Mouse (Mus musculus) limb, embryonic 15.5 days (tissue): ENCODE results near the gene Atp11a. TPM values are rescaled to one million over a fixed set of nuclear protein-coding genes. Genes with fewer than 3 reads are reported as not detected.

ENCODE experiments used
- ATAC-seq: fragments of 200-750 bp; cut with Nextera tagmentation; 2 replicates; pipeline ENCODE4 v1.8.0; 2017; ENCODE audit warnings: low read depth, moderate TSS enrichment; ENCODE audit not compliant: insufficient number of reproducible peaks, low FRiP score, low TSS enrichment
- H3K27ac ChIP-seq: fragments of 300-500 bp; sonication (generic); 2 replicates; pipeline ENCODE4 v1.5.1; 2015; ENCODE audit warnings: moderate library complexity, mild to moderate bottlenecking, inconsistent platforms
- H3K27me3 ChIP-seq: fragments of 300-500 bp; sonication (generic); 2 replicates; pipeline ENCODE4 v1.6.1; 2015; ENCODE audit warnings: inconsistent platforms
- H3K36me3 ChIP-seq: fragments of 300-500 bp; sonication (generic); 2 replicates; pipeline ENCODE4 v1.6.1; 2015; ENCODE audit warnings: inconsistent platforms
- H3K4me1 ChIP-seq: fragments of 300-500 bp; sonication (generic); 2 replicates; pipeline ENCODE4 v1.6.1; 2015; ENCODE audit warnings: inconsistent platforms
- H3K4me2 ChIP-seq: fragments of 300-500 bp; sonication (generic); 2 replicates; pipeline ENCODE4 v1.6.1; 2015; ENCODE audit warnings: mild to moderate bottlenecking, inconsistent platforms
- H3K4me3 ChIP-seq: fragments of 300-500 bp; sonication (generic); 2 replicates; pipeline ENCODE4 v1.5.1; 2015; ENCODE audit warnings: mild to moderate bottlenecking, inconsistent platforms
- H3K9ac ChIP-seq: fragments of 300-500 bp; sonication (generic); 2 replicates; pipeline ENCODE4 v1.6.1; 2015; ENCODE audit warnings: inconsistent platforms
- H3K9me3 ChIP-seq: fragments of 300-500 bp; sonication (generic); 2 replicates; pipeline ENCODE4 v1.6.1; 2016; ENCODE audit warnings: inconsistent platforms
- WGBS: fragments of 180-500 bp; shearing (Covaris S2); methylation state at CpG from one replicate; pipeline ENCODE4 v1.1.7; 2015; 5-methylcytosine and 5-hydroxymethylcytosine counted together
- polyA plus RNA-seq: library from polyadenylated mRNA; unstranded; fragments of >200 nt; fragmentation: Nextera tagmentation; extraction: Ambion mirVana; gene quantifications from 2 replicates; pipeline ENCODE4 v1.2.1, GENCODE M21; 2015

The Atp11a gene
- polyA plus RNA-seq, 1 experiment from 2014 or later, result 19.2 TPM

DNA sequence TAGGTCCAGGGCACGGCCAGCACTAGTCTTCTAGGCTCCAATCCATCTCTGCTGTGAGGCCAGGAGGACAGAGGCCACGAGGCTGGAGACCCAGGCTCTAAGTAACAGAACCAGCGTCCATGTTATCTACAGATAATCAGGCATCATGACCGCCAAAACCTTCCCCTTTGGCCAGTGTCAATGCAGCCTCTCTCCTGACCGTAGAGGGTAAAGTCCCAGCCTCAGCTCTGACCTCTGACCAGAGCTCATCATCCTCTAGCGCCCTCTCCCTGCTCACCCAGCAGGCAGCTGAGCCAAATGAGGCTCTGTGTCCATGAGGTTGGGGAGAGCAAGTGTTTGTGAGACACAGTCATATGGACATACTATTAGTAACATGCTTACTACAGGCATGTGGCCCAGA, 42.3 kb downstream of the Atp11a start:
- no peaks in the 10 kb centered on the region for H3K9me3 ChIP-seq
- peaks cover 31% of the 10 kb centered on the region for H3K4me1 ChIP-seq
- no peak overlapping the region for H3K4me3 ChIP-seq
- no peaks in the 10 kb centered on the region for H3K27me3 ChIP-seq
- ATAC-seq, result no peak
- WGBS, result 82% methylated on average over 6 of the region's 6 CpGs
- no peak overlapping the region for H3K9ac ChIP-seq
- H3K36me3 ChIP-seq, result no peaks in the 10 kb centered on the region
- no peak overlapping the region for H3K27ac ChIP-seq
- no peak overlapping the region for H3K4me2 ChIP-seq

DNA sequence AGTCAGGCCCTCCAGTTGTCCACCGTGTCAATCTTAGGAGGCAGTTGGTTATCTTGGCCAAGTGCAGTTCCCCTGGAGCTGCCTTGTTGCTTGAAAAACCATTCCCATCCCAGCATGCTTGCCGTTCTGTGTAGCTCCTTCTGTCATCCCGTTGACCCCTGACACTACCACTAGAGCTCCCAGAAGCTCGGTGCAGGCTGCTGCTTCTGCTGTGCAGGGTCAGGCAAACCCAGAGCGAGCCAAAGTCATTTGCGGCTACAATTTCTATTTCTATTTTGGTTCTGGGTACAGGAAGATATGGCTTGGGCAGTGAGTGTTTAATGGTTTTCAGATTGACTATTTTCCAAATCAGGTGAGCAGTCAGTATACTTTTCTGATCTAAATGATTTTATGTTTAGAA, 43.0 kb downstream of the Atp11a start:
- WGBS, result 63% methylated on average over 6 of the region's 6 CpGs
- Histone ChIP-seq H3K27me3 (no peaks in the 10 kb centered on the region), H3K4me1 (peaks cover 31% of the 10 kb centered on the region), H3K4me2 (no peak overlapping the region), H3K9ac (no peak overlapping the region), H3K36me3 (no peaks in the 10 kb centered on the region), H3K27ac (no peak overlapping the region), H3K4me3 (no peak overlapping the region), H3K9me3 (no peaks in the 10 kb centered on the region)
- ATAC-seq, result no peak

DNA sequence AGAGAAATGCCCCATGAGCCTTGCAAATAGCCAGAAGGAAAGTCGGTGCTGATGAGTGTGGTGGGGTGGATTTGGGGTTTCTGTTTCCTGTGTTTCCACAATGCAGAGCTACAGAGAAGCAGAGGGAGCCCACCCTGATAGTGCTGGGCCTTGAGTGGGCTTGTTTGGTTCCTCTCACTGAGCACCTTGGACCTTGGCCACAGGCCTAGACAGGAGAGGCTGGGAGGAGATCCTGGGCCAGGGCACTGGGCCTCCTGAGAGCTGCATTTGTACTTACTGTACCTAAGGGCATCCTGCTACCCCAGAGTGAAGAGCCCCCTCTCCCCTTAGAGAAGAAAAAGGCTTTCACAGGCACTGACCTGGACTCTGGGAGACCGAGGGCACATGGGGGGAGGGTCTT, 43.4 kb downstream of the Atp11a start:
- WGBS, result 50% methylated on average over 2 of the region's 2 CpGs
- ATAC-seq, result no peak

DNA sequence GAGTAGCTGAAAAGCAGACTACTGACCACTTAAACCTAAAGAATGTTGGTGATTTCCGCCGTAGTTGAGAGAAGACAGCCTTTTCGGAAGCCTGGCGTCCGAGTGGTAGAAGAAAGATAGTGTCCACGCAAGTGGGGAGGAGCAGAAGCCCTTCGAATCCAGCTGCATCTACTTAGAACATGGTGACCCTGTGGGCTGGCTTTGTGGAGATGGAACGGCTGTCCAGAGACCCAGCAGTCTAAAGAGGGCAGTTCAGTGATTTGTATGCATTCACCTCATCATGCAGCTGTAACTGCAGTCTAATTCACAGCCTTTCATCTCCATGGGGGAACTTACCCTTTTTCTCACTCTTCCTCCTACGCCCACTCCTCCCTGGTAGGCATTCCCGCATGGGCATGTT, 44.8 kb downstream of the Atp11a start:
- peaks cover 31% of the 10 kb centered on the region for H3K4me1 ChIP-seq
- H3K27me3 ChIP-seq, result no peaks in the 10 kb centered on the region
- no peak overlapping the region for H3K4me2 ChIP-seq
- H3K27ac ChIP-seq, result no peak overlapping the region
- 65% methylated on average over 10 of the region's 10 CpGs for WGBS
- ATAC-seq, result no peak
- no peaks in the 10 kb centered on the region for H3K9me3 ChIP-seq
- H3K36me3 ChIP-seq, result peaks cover 4% of the 10 kb centered on the region
- no peak overlapping the region for H3K9ac ChIP-seq
- no peak overlapping the region for H3K4me3 ChIP-seq

More for the DNA sequence above, 43.4 kb downstream of the Atp11a start:
- Histone ChIP-seq H3K9ac (no peak overlapping the region), H3K4me3 (no peak overlapping the region), H3K36me3 (no peaks in the 10 kb centered on the region), H3K27me3 (no peaks in the 10 kb centered on the region), H3K4me2 (no peak overlapping the region), H3K27ac (no peak overlapping the region), H3K4me1 (peaks cover 31% of the 10 kb centered on the region), H3K9me3 (no peaks in the 10 kb centered on the region)

DNA sequence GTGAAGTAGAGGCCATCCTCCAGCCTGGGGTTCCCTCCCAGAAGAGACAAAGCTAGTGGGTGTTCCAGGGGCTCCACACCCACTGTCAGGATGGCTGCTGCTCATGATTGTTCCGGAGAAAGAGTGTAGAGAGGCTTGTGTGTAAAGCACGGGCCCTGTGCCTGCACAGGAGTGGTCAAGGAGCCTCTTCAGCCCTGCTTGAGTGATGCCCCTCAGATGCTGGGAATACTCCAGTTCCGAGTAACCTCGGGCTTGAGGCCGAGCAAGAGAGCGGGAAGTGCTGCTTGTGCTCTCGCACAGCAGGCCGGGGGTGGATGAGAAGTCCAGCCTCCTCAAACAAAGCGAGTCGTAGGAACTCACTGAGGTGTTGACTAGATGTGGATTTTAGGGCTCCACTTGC, 46.3 kb downstream of the Atp11a start:
- Histone ChIP-seq H3K27me3 (no peaks in the 10 kb centered on the region), H3K4me2 (no peak overlapping the region), H3K9ac (no peak overlapping the region), H3K36me3 (peaks cover 8% of the 10 kb centered on the region), H3K27ac (no peak overlapping the region), H3K9me3 (no peaks in the 10 kb centered on the region), H3K4me1 (peaks cover 31% of the 10 kb centered on the region), H3K4me3 (no peak overlapping the region)
- WGBS, result 86% methylated on average over 10 of the region's 10 CpGs
- ATAC-seq, result no peak

DNA sequence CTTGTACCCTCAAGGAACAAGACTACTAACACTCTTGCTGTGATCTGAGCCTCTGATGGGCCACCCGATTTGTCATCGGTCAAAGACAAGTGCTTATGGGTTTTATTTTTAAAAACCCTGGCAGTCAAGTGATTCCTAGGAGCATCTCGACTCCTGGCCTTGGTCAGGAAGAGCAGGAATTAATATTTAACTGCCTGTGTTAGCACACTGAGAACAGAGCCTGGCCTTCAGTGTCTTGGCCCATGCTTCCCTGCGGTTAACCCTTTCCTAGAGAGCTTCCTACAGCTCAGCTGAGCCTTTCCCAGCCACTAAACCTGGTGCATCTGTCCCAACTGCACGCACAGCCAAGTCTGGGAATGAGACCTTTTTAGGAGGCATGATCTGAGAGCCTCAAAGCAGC, 48.1 kb downstream of the Atp11a start:
- Histone ChIP-seq H3K4me2 (no peak overlapping the region), H3K36me3 (peaks cover 21% of the 10 kb centered on the region), H3K4me1 (peaks cover 25% of the 10 kb centered on the region), H3K9me3 (no peaks in the 10 kb centered on the region), H3K27ac (no peak overlapping the region), H3K27me3 (no peaks in the 10 kb centered on the region), H3K4me3 (no peak overlapping the region), H3K9ac (no peak overlapping the region)
- no peak for ATAC-seq
- WGBS, result 74% methylated on average over 5 of the region's 5 CpGs

DNA sequence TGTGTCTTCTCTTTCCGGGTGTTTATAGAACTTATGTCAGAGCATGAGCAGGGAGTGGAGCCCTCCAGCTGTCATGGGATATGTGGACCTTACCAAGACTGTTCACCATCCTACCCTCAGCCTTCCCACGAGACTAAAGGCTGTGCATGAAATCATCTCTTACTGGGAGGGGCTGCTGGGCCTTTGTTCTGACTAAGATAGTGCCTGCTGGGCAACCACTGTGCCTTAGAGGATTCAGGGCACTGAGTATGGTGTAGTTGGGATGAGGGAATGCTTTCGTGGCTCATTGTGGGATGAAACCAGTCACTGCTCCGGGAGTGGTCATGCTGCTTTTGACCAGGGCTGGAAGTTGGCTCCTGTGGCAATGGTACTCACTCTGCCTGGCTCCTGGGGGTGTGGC, 48.8 kb downstream of the Atp11a start:
- Histone ChIP-seq H3K4me1 (peaks cover 18% of the 10 kb centered on the region), H3K9me3 (no peaks in the 10 kb centered on the region), H3K9ac (no peak overlapping the region), H3K4me2 (no peak overlapping the region), H3K36me3 (peaks cover 25% of the 10 kb centered on the region), H3K27ac (no peak overlapping the region), H3K4me3 (no peak overlapping the region), H3K27me3 (no peaks in the 10 kb centered on the region)
- ATAC-seq, result no peak
- WGBS, result 79% methylated on average over 4 of the region's 4 CpGs

DNA sequence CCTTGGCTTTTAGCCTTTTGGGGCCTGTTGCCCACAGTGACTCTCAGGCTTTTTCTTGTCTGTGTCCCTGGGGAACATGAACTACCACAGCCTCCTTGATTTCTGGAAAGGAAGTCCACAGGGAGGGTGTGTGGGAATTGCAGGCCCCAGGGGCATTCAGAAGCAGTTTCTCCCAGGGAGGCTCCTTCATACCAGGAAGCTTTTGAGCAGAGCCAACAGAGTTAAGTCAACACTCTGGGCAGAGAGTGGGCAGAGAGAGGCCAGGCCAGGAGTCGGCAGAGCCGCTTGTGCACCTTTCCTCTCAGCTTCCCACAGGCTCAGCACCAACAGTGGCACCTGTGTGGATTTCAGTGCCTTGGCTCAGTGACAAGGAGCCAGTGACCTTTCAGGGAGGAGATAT, 51.2 kb downstream of the Atp11a start:
- Histone ChIP-seq H3K27me3 (no peaks in the 10 kb centered on the region), H3K4me3 (no peak overlapping the region), H3K9ac (no peak overlapping the region), H3K27ac (no peak overlapping the region), H3K4me1 (no peaks in the 10 kb centered on the region), H3K36me3 (peaks cover 39% of the 10 kb centered on the region), H3K4me2 (no peak overlapping the region), H3K9me3 (no peaks in the 10 kb centered on the region)
- ATAC-seq, result no peak
- WGBS, result 85% methylated on average over 2 of the region's 2 CpGs

DNA sequence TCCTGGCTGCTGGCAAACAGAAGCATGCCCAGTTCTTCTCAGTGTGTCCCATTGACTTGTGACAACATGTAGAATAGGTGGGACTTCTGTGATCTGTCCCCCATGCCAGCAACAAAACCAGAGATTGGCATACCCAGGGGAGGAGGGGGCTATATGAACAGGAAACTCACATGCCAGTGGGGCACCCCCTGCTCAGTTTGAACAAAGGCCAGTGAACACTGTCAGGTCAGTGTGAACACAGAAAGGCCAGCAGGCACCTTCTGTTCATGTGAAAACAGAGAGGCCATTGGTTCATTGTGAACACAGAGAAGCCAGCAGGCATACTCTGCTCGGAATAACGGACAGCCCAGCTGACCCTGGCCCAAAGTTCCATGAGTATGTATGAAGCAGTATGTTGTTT, 52.7 kb downstream of the Atp11a start:
- ATAC-seq, result no peak

DNA sequence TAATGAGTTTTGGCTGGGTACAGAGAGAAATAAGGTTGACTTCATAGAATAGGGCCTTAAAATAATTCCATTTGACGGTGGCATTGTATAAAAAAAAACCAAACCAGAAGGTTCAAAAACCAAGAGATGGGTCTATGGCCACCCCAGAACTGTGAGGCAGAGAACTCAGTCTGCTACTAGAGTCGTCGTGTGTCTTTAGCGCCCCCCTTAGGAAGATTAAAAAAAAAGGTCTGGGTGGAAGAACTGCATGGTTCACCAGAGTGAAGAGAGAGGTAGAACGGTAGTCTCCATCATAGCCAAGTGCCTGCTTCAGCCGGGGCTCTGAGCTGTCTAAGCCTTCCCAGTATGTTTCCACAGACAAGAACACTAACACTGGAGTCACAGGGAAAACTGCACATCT, 54.4 kb downstream of the Atp11a start:
- ATAC-seq, result no peak
- no peak overlapping the region for H3K27ac ChIP-seq
- 48% methylated on average over 6 of the region's 6 CpGs for WGBS

More for the DNA sequence above, 52.7 kb downstream of the Atp11a start:
- no peak overlapping the region for H3K4me2 ChIP-seq
- H3K9ac ChIP-seq, result no peak overlapping the region
- 93% methylated on average over 2 of the region's 2 CpGs for WGBS
- H3K36me3 ChIP-seq, result peaks cover 40% of the 10 kb centered on the region
- H3K4me3 ChIP-seq, result no peak overlapping the region
- H3K4me1 ChIP-seq, result no peaks in the 10 kb centered on the region
- H3K27ac ChIP-seq, result no peak overlapping the region
- H3K27me3 ChIP-seq, result no peaks in the 10 kb centered on the region
- no peaks in the 10 kb centered on the region for H3K9me3 ChIP-seq

DNA sequence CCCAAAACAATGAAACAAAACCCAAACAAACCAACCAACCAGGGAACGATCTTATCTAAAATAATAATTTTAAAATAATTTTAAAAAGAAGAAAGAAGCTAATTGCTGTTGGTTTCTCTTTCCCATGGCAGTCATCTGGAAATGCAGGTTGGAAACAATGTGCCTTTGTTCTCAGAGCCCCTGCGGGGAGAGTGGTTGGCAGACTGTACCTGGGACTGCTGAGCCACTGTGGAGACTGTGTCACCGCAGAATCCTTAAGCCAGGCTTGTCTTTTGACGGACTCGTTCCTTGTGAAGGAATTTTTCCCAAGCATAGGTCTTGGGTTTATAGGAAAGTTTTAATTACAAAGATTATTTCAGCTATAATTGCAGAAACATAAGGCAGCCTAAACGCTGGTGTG, 59.6 kb downstream of the Atp11a start:
- H3K9ac ChIP-seq, result no peak overlapping the region
- no peaks in the 10 kb centered on the region for H3K4me1 ChIP-seq
- WGBS, result 67% methylated on average over 6 of the region's 6 CpGs
- no peak overlapping the region for H3K4me2 ChIP-seq
- H3K4me3 ChIP-seq, result no peak overlapping the region
- no peak overlapping the region for H3K27ac ChIP-seq
- no peaks in the 10 kb centered on the region for H3K9me3 ChIP-seq
- no peak for ATAC-seq
- no peaks in the 10 kb centered on the region for H3K27me3 ChIP-seq
- H3K36me3 ChIP-seq, result peaks cover 35% of the 10 kb centered on the region

More for the DNA sequence above, 54.4 kb downstream of the Atp11a start:
- no peaks in the 10 kb centered on the region for H3K27me3 ChIP-seq
- H3K4me3 ChIP-seq, result no peak overlapping the region
- no peak overlapping the region for H3K4me2 ChIP-seq
- no peaks in the 10 kb centered on the region for H3K4me1 ChIP-seq
- H3K9me3 ChIP-seq, result no peaks in the 10 kb centered on the region
- H3K9ac ChIP-seq, result no peak overlapping the region
- H3K36me3 ChIP-seq, result peaks cover 40% of the 10 kb centered on the region

DNA sequence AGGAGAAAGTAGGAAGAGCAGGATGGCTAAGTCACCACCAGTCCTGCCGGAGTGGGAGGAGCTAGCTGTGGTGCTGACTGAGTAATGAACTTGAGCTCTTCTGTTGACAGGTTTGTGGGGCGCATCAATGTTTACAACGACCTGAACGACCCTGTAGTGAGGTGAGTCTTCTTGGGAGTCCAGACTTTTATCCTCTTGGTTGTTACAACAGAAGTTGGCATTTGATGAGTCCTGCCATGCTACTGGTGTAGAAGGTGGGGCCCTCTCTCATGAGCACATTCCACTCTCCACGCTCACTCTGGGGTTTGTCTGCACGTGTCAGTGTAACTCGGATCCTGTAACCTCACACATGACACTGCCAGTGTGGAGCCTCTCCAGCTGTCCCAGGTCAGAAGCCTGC, 66.1 kb downstream of the Atp11a start:
- WGBS, result 60% methylated on average over 7 of the region's 7 CpGs
- no peaks in the 10 kb centered on the region for H3K4me1 ChIP-seq
- H3K9ac ChIP-seq, result no peak overlapping the region
- peaks cover 79% of the 10 kb centered on the region for H3K36me3 ChIP-seq
- no peak overlapping the region for H3K4me3 ChIP-seq
- no peaks in the 10 kb centered on the region for H3K9me3 ChIP-seq
- no peak overlapping the region for H3K4me2 ChIP-seq
- no peaks in the 10 kb centered on the region for H3K27me3 ChIP-seq
- 0 out of 2 replicates have a peak, but pooled peaks have one; percentile 21 for ATAC-seq
- H3K27ac ChIP-seq, result no peak overlapping the region

DNA sequence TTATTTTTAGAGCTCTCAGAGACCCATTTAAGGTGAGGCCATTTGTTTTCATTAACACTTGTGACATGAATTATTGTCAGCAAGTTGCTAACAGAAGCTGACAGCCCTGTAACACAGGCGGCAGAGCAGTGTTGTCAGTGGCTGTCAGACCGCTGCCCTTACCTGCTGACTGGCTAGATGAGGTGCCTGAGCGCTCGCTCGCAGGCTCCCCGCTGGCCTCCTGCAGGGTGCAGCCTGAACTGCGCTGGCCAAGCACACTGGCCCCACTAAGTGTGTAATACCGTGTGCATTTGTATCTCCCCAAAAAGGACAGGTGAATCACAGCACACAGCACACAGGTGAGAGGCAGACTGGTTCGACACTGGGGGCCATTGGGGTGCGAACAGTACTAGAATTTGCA, 67.7 kb downstream of the Atp11a start:
- Histone ChIP-seq H3K27ac (no peak overlapping the region), H3K9ac (no peak overlapping the region), H3K4me3 (no peak overlapping the region), H3K36me3 (peaks cover 89% of the 10 kb centered on the region), H3K27me3 (no peaks in the 10 kb centered on the region), H3K4me1 (no peaks in the 10 kb centered on the region), H3K4me2 (no peak overlapping the region), H3K9me3 (no peaks in the 10 kb centered on the region)
- 55% methylated on average over 10 of the region's 10 CpGs for WGBS
- no peak for ATAC-seq
